Mouse (Mus musculus) megakaryocyte, adult 5-6 weeks (primary cell): ENCODE data around the gene Gnao1. TPM values are rescaled to one million over a fixed set of nuclear protein-coding genes. Genes with fewer than 3 reads are reported as not detected.

Experiments used
- ATAC-seq: 2 replicates; pipeline ENCODE4 v1.8.0; 2016; ENCODE audit warnings: mild to moderate bottlenecking, inconsistent platforms; ENCODE audit not compliant: poor library complexity, severe bottlenecking
- total RNA-seq, 2 experiments: library from RNA; stranded (forward) in 1 of 2; stranded (reverse) in 1 of 2; fragments of 153-499, 151-499 nt in 1 of 2; fragments of 221-1000, 200-1000 nt in 1 of 2; gene quantifications; 2 replicates each; pipeline versions ENCODE4 v1.2.3 to v1.2.4; 2015 to 2017

Gene Gnao1
- total RNA-seq, 2 experiments from 2014 or later = not detected

GRCm38 (mm10) chr8:93983827-93984226 is 174.1 kb downstream of the Gnao1 start:
- ATAC-seq = no peak

- ATAC-seq = peak; percentile 96
Observed at GRCm38 (mm10) chr8:93984731-93985130, 175.0 kb downstream of the Gnao1 start.

- no peak for ATAC-seq
Observed at GRCm38 (mm10) chr8:93989739-93990138, 180.0 kb downstream of the Gnao1 start.

- ATAC-seq = no peak
Observed at GRCm38 (mm10) chr8:93998961-93999360, 189.2 kb downstream of the Gnao1 start.

GRCm38 (mm10) chr8:94004139-94004538 is 194.4 kb downstream of the Gnao1 start:
- no peak for ATAC-seq

- no peak for ATAC-seq
Observed at GRCm38 (mm10) chr8:94009243-94009845, 199.6 kb downstream of the Gnao1 start.

GRCm38 (mm10) chr8:94010101-94010705 is 200.4 kb downstream of the Gnao1 start:
- no peak for ATAC-seq

GRCm38 (mm10) chr8:94011076-94012012 is 201.6 kb downstream of the Gnao1 start:
- peak; percentile 34 for ATAC-seq

GRCm38 (mm10) chr8:94012013-94012951 is 202.5 kb downstream of the Gnao1 start, which contains the start of gene Amfr:
Gene Amfr (minus strand): TSS chr8:94012842.
- ATAC-seq = peak; percentile 84

GRCm38 (mm10) chr8:94013026-94013612 is 203.4 kb downstream of the Gnao1 start:
- ATAC-seq = no peak

Other genes starting within 250 kb of the Gnao1 start
- 35.5 and 37.5 TPM in 2 replicates for gene Amfr, start 202.9 kb downstream of the Gnao1 start, total RNA-seq (2015)
- 83.7 and 97.7 TPM in 2 replicates for gene Amfr, start 202.9 kb downstream of the Gnao1 start, total RNA-seq (2017)
- 83.1 and 84.4 TPM in 2 replicates for gene Nudt21, start 227.1 kb downstream of the Gnao1 start, total RNA-seq (2015)
- gene Nudt21, start 227.1 kb downstream of the Gnao1 start, total RNA-seq (2017) = 53.4 and 57.2 TPM in 2 replicates
- 10.2 and 12.3 TPM in 2 replicates for gene Ogfod1, start 227.2 kb downstream of the Gnao1 start, total RNA-seq (2015)
- gene Ogfod1, start 227.2 kb downstream of the Gnao1 start, total RNA-seq (2017) = 9.0 and 9.1 TPM in 2 replicates